Mouse (Mus musculus): ENCODE data around the gene Pgap3.

GRCm38 (mm10) chr11:98437441-98437840, 37.2 kb upstream of the Pgap3 start:
- TF ChIP-seq POLR2A (IDR thresholded peaks at IDR 0.05; ENCODE audit: borderline replicate concordance, extremely low read depth, low read depth, low read length) (no peak), CTCF (IDR thresholded peaks at IDR 0.05; ENCODE audit: insufficient read depth, low read length) (no peak)
